Mouse (Mus musculus): Measurements from ENCODE around the gene Wdr76. TPM values are rescaled to one million over a fixed set of nuclear protein-coding genes. Genes with fewer than 3 reads are reported as not detected.

Gene Wdr76
- polyA plus RNA-seq, 1 experiment, result 1.6 TPM

DNA sequence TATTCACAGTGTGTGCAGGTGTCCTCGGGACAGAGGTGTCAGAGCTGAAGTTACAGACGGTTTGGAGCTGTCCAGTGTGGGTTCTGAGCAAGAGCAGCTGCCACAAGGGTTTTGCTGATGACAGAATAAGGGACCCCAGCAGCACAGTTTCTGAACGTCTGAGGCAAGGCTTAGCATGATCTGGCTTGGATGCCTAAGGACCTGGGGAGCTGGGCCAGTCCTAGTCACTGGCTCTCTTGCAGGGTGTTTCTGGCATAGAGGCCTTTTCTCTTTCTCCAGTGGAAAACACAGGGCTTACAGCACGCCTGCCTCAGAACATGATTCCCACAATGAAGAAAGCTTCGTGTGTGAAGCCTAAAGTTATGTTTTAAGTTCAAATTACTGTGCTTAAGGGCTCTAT is 78.2 kb downstream of the Wdr76 start:
- Histone ChIP-seq H3K36me3 (ENCODE audit: control insufficient read depth, insufficient read depth, low read length) (no peaks in the 10 kb centered on the region), H3K27ac (ENCODE audit: insufficient read depth, low read depth, low read length) (no peak overlapping the region), H3K27me3 (ENCODE audit: control insufficient read depth, insufficient read depth, low read length) (no peaks in the 10 kb centered on the region), H3K4me1 (ENCODE audit: control insufficient read depth, insufficient read depth, insufficient read length, low read length) (no peaks in the 10 kb centered on the region), H3K4me3 (ENCODE audit: low read depth, low read length) (no peak overlapping the region)
- TF ChIP-seq CTCF (IDR thresholded peaks at IDR 0.05; ENCODE audit: extremely low read depth, insufficient read length, insufficient replicate concordance, low read depth, low read length) (no peak), POLR2A (IDR thresholded peaks at IDR 0.05; ENCODE audit: low read depth, low read length) (no peak)
- 65% methylated on average over 5 of the region's 5 CpGs for WGBS

- TF ChIP-seq POLR2A (IDR thresholded peaks at IDR 0.05; ENCODE audit: low read depth, low read length), result no peak
- TF ChIP-seq CTCF (IDR thresholded peaks at IDR 0.05; ENCODE audit: extremely low read depth, insufficient read length, insufficient replicate concordance, low read depth, low read length), result no peak
- Histone ChIP-seq H3K36me3 (ENCODE audit: control insufficient read depth, insufficient read depth, low read length) (no peaks in the 10 kb centered on the region), H3K27ac (ENCODE audit: insufficient read depth, low read depth, low read length) (no peak overlapping the region), H3K4me3 (ENCODE audit: low read depth, low read length) (no peak overlapping the region), H3K27me3 (ENCODE audit: control insufficient read depth, insufficient read depth, low read length) (no peaks in the 10 kb centered on the region), H3K4me1 (ENCODE audit: control insufficient read depth, insufficient read depth, insufficient read length, low read length) (no peaks in the 10 kb centered on the region; the same call in 1 of the 2 replicates)
- WGBS, result 46% methylated on average over 12 of the region's 12 CpGs
Measured at GRCm38 (mm10) chr2:121587523-121588308, 81.2 kb downstream of the Wdr76 start.

DNA sequence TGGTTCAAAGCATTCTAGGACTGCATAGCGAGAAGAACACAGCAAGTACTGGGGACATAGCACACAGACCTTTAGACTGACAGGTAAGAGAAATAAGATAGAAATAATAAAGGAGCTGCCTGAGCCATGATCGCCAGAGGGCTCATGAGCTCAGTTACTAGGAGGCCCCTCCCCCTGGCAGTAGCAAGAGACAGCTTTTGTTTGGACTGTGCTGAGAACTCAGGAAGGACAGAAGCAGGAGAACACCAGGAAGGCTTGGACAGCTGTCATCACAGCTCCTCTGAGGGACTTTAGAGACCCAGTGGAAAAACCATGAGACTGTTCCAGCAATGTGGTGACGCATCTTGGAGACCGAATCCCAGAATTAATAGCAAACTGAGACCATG is 81.8 kb downstream of the Wdr76 start:
- H3K27me3 ChIP-seq (ENCODE audit: control insufficient read depth, insufficient read depth, low read length), result no peaks in the 10 kb centered on the region
- WGBS, result 51% methylated on average over 4 of the region's 4 CpGs

GRCm38 (mm10) chr2:121594131-121594530 is 87.6 kb downstream of the Wdr76 start:
- WGBS, result 31% methylated on average over 3 of the region's 3 CpGs
- no peak for TF ChIP-seq CTCF (IDR thresholded peaks at IDR 0.05; ENCODE audit: extremely low read depth, insufficient read length, insufficient replicate concordance, low read depth, low read length)
- no peak for TF ChIP-seq POLR2A (IDR thresholded peaks at IDR 0.05; ENCODE audit: low read depth, low read length)

More for the DNA sequence above, 81.8 kb downstream of the Wdr76 start:
- Histone ChIP-seq H3K27ac (ENCODE audit: insufficient read depth, low read depth, low read length) (no peak overlapping the region), H3K4me3 (ENCODE audit: low read depth, low read length) (no peak overlapping the region), H3K4me1 (ENCODE audit: control insufficient read depth, insufficient read depth, insufficient read length, low read length) (no peaks in the 10 kb centered on the region; the same call in 1 of the 2 replicates), H3K36me3 (ENCODE audit: control insufficient read depth, insufficient read depth, low read length) (no peaks in the 10 kb centered on the region)
- no peak for TF ChIP-seq POLR2A (IDR thresholded peaks at IDR 0.05; ENCODE audit: low read depth, low read length)
- no peak for TF ChIP-seq CTCF (IDR thresholded peaks at IDR 0.05; ENCODE audit: extremely low read depth, insufficient read length, insufficient replicate concordance, low read depth, low read length)

More at GRCm38 (mm10) chr2:121594131-121594530, 87.6 kb downstream of the Wdr76 start:
- Histone ChIP-seq H3K36me3 (ENCODE audit: control insufficient read depth, insufficient read depth, low read length) (no peaks in the 10 kb centered on the region), H3K27ac (ENCODE audit: insufficient read depth, low read depth, low read length) (no peak overlapping the region), H3K27me3 (ENCODE audit: control insufficient read depth, insufficient read depth, low read length) (no peaks in the 10 kb centered on the region), H3K4me1 (ENCODE audit: control insufficient read depth, insufficient read depth, insufficient read length, low read length) (peaks cover 11% of the 10 kb centered on the region; the same call in 1 of the 2 replicates), H3K4me3 (ENCODE audit: low read depth, low read length) (no peak overlapping the region)

Other genes with a start within 250 kb of the Wdr76 start
- gene Trp53bp1, start 235.3 kb upstream of the Wdr76 start, polyA plus RNA-seq (2012; rRNA removed), result 4.6 and 9.5 TPM in 2 replicates
- 1.9 and 2.2 TPM in 2 replicates for gene Map1a, start 217.1 kb upstream of the Wdr76 start, polyA plus RNA-seq (2012; rRNA removed)
- gene Ppip5k1, start 151.3 kb upstream of the Wdr76 start, polyA plus RNA-seq (2012; rRNA removed), result 19.8 and 47.0 TPM in 2 replicates
- gene Ckmt1, start 149.0 kb upstream of the Wdr76 start, polyA plus RNA-seq (2012; rRNA removed), result 1,046 and 2,297 TPM in 2 replicates
- gene Strc, start 119.6 kb upstream of the Wdr76 start, polyA plus RNA-seq (2012; rRNA removed), result 0.55 and 1.0 TPM in 2 replicates
- gene Pdia3, start 92.9 kb upstream of the Wdr76 start, polyA plus RNA-seq (2012; rRNA removed), result 937 and 1,104 TPM in 2 replicates
- 0.80 and 0.84 TPM in 2 replicates for gene Catsper2, start 92.9 kb upstream of the Wdr76 start, polyA plus RNA-seq (2012; rRNA removed)
- gene Ell3, start 62.4 kb upstream of the Wdr76 start, polyA plus RNA-seq (2012; rRNA removed), result 1.2 and 2.7 TPM in 2 replicates
- 475 and 539 TPM in 2 replicates for gene Serf2, start 57.5 kb upstream of the Wdr76 start, polyA plus RNA-seq (2012; rRNA removed)
- gene Hypk, start 53.4 kb upstream of the Wdr76 start, polyA plus RNA-seq (2012; rRNA removed), result 1.5 and 3.3 TPM in 2 replicates
- gene Serinc4, start 49.9 kb upstream of the Wdr76 start, polyA plus RNA-seq (2012; rRNA removed), result 0.06 and 0.10 TPM in 2 replicates
- gene Mfap1b, start 32.7 kb upstream of the Wdr76 start, polyA plus RNA-seq (2012; rRNA removed), result 0.51 and 0.66 TPM in 2 replicates
- 0.20 and 0.63 TPM in 2 replicates for gene Mfap1a, start 58 bp upstream of the Wdr76 start, polyA plus RNA-seq (2012; rRNA removed)

All from small intestine, adult 2 months (tissue).